Mouse (Mus musculus) subcutaneous adipose tissue, adult 2 months (tissue): Measurements from ENCODE around the gene Bst1. TPM values are rescaled to one million over a fixed set of nuclear protein-coding genes. Genes with fewer than 3 reads are reported as not detected.

Experiments
- polyA plus RNA-seq: library from polyadenylated mRNA; depleted of rRNA; stranded (reverse); fragments of >200 nt; gene quantifications from 2 replicates; pipeline ENCODE4 v1.2.3, GENCODE M21; 2012; ENCODE audit warnings: low replicate concordance; rRNA removed

Gene Bst1
- 1.5 and 2.1 TPM in 2 replicates for polyA plus RNA-seq

DNA sequence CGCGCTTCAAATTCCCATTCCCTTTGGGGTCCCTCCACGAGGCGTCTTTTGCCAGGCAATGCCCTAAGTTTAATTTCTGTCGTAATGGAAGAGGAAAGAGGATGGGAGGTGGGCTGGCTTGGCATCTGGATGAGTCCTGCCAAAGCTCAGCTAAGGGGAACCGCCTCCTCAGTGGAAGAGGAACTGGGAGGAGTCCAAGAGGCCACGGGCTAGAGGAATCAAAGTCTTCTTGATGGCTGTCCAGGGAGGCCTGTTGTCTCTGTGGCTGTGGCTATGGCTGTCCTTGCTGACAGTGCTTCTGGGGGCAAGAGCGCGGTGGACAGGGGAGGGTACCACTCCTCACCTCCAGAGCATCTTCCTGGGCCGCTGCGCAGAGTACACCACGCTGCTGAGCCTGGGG is at the start of gene Bst1:
TSS of gene Bst1 (plus strand) at position 191 of the 400 bp plus-strand sequence.

GRCm38 (mm10) chr5:43821538-43821937 is 2.9 kb downstream of the Bst1 start, which contains the start of gene Fbxl5:
Gene Fbxl5 (minus strand): TSS chr5:43821638.

DNA sequence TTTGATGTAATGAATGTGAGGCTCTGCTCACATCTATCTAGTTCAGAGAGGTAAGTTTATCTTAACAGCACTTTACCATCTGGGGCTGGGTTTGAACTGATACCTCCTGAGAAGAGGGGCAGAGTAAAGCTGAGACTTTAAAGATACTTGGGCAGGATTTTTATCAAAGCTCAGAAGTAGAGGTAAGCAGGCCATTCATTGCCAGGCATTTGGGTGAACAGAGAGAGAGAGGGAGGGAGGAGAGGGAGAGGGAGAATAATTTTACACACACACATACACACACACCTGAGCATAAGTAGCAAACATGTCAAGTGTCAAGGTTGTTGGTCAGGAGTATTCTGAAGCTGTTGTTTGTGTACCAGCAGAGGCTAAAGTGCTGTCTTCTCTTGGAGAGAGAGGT is 49.6 kb downstream of the Bst1 start, which contains the start of gene Cd38:
TSS of gene Cd38 (plus strand) at position 301 of the 400 bp plus-strand sequence.

Other genes with a start within 250 kb of the Bst1 start
- 6.7 and 9.3 TPM in 2 replicates for gene Cc2d2a, start 156.5 kb upstream of the Bst1 start, polyA plus RNA-seq
- gene Fbxl5, start 2.8 kb downstream of the Bst1 start, polyA plus RNA-seq, result 33.5 and 42.2 TPM in 2 replicates
- 10.6 and 16.7 TPM in 2 replicates for gene Cd38, start 49.7 kb downstream of the Bst1 start, polyA plus RNA-seq
- 0.39 and 0.62 TPM in 2 replicates for gene Gm7879, start 94.3 kb downstream of the Bst1 start, polyA plus RNA-seq
- gene Fgfbp1, start 162.9 kb downstream of the Bst1 start, polyA plus RNA-seq, result not detected in 2 replicates